Mouse (Mus musculus) heart, embryonic 12.5 days (tissue): Measurements from ENCODE around the gene Gm20388. TPM values are rescaled to one million over a fixed set of nuclear protein-coding genes. Genes with fewer than 3 reads are reported as not detected.
A peak's percentile ranks its signal among the peaks of the same experiment; 100 is the strongest.

Experiments
- ATAC-seq: fragments of 200-750 bp; cut with Nextera tagmentation; 2 replicates; pipeline ENCODE4 v1.8.0; 2017; ENCODE audit warnings: moderate TSS enrichment, moderate library complexity; ENCODE audit not compliant: insufficient number of reproducible peaks, low FRiP score
- H3K27ac ChIP-seq: fragments of 300-500 bp; sonication (generic); 2 replicates; pipeline ENCODE4 v1.5.1; 2016; ENCODE audit warnings: mild to moderate bottlenecking, moderate library complexity; ENCODE audit not compliant: poor library complexity, severe bottlenecking
- H3K27me3 ChIP-seq: fragments of 300-500 bp; sonication (generic); replicated peaks from 2 replicates; pipeline ENCODE4 v1.6.1; 2016; ENCODE audit warnings: mild to moderate bottlenecking, moderate library complexity
- H3K36me3 ChIP-seq: fragments of 300-500 bp; sonication (generic); 2 replicates; pipeline ENCODE4 v1.6.1; 2016; ENCODE audit warnings: mild to moderate bottlenecking, moderate library complexity
- H3K4me1 ChIP-seq: fragments of 300-500 bp; sonication (generic); replicated peaks from 2 replicates; pipeline ENCODE4 v1.6.1; 2016; ENCODE audit warnings: mild to moderate bottlenecking
- H3K4me2 ChIP-seq: fragments of 300-500 bp; sonication (generic); 2 replicates; pipeline ENCODE4 v1.6.1; 2016; ENCODE audit warnings: mild to moderate bottlenecking, moderate library complexity
- H3K4me3 ChIP-seq: fragments of 300-500 bp; sonication (generic); 2 replicates; pipeline ENCODE4 v1.5.1; 2016; ENCODE audit warnings: mild to moderate bottlenecking
- H3K9ac ChIP-seq: fragments of 300-500 bp; sonication (generic); 2 replicates; pipeline ENCODE4 v1.6.1; 2016; ENCODE audit warnings: mild to moderate bottlenecking, moderate library complexity
- H3K9me3 ChIP-seq: fragments of 300-500 bp; sonication (generic); replicated peaks from 2 replicates; pipeline ENCODE4 v1.6.1; 2016; ENCODE audit warnings: mild to moderate bottlenecking, moderate library complexity
- WGBS: fragments of 180-500 bp; shearing (Covaris S2); methylation state at CpG from one replicate; pipeline ENCODE4 v1.1.7; 2016; 5-methylcytosine and 5-hydroxymethylcytosine counted together
- polyA plus RNA-seq: library from polyadenylated mRNA; unstranded; fragments of >200 nt; fragmentation: Nextera tagmentation; extraction: Ambion mirVana; gene quantifications from 2 replicates; pipeline ENCODE4 v1.2.1, GENCODE M21; 2016

Gene Gm20388
- polyA plus RNA-seq, 1 experiment from 2014 or later, result not detected

DNA sequence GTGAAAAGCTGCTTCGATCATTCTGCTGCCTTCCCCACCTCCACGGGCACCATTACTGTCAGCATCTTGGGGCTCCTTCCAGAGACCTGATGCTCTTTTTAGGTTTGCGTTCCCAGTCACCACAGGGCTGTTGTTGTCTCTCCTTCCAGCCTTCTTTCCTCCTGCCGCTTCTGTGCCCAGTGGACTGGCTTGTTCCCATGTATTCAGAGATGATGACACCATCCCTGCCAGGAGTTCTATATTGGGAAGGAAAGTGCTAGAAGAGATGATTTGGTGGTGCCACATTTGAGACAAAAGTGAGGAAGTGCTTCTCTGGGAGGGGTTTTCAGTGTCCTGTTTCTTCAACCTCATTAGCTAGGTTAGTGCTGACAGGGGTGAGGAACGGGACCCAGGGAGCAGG lies 208.2 kb downstream of the Gm20388 start:
- Histone ChIP-seq H3K4me2 (no peak overlapping the region), H3K9ac (no peak overlapping the region), H3K27me3 (peaks cover 15% of the 10 kb centered on the region; the same call in 1 of the 2 replicates), H3K36me3 (no peaks in the 10 kb centered on the region), H3K9me3 (peaks cover 3% of the 10 kb centered on the region; the same call in 1 of the 2 replicates), H3K4me1 (peaks cover 72% of the 10 kb centered on the region), H3K4me3 (no peak overlapping the region), H3K27ac (peak overlapping the region; percentile 94; the same call in 1 of the 2 replicates)
- no peak for ATAC-seq
- WGBS, result 77% methylated on average over 5 of the region's 5 CpGs

DNA sequence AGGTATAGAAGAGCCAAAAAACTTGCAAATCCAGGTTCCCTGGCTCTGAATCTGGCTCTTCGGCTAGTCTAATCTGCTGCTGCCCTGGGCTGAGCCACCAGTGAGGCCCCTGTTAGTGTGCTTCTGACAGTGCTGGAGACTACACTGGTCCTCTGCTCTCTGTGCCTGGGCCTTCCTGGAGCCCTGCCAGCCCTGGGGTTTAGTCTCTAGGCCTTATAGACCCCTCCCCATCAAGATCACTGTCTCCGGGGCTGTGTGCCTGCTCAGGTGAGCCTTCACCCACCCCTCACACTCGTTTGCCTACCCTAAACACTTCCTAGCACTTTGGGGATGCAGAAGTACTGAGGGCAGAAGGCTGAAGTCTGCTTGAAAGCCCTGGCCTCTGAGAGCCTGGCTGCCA lies 208.8 kb downstream of the Gm20388 start:
- WGBS, result 41% methylated on average over 3 of the region's 3 CpGs
- H3K4me2 ChIP-seq, result peak overlapping the region; percentile 31
- H3K9ac ChIP-seq, result peak overlapping the region; percentile 15; the same call in 1 of the 2 replicates
- peak overlapping the region; percentile 94 for H3K27ac ChIP-seq
- no peak overlapping the region for H3K4me3 ChIP-seq
- H3K27me3 ChIP-seq, result peaks cover 15% of the 10 kb centered on the region; the same call in 1 of the 2 replicates
- H3K9me3 ChIP-seq, result peaks cover 3% of the 10 kb centered on the region; the same call in 1 of the 2 replicates
- no peak for ATAC-seq
- peaks cover 78% of the 10 kb centered on the region for H3K4me1 ChIP-seq
- no peaks in the 10 kb centered on the region for H3K36me3 ChIP-seq

DNA sequence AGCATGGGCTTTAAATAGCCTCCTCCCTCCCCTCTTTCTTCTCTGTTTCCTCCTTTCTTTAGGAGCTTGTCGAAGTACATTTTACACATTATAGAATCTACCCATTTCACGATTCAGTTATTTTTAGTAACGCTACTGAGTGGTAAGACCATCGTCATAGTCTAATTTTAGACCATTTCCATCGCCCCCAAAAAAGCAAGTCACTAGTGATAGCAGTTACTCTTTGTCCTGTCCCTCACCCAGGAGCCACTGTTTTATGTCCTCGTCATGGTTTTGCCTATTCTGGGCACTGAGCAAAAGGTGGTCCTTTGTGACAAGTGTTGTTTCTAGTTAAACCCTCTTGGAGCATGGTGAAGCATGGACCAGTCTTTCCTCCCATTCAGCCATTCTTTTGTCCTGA lies 209.3 kb downstream of the Gm20388 start:
- H3K4me1 ChIP-seq, result peaks cover 83% of the 10 kb centered on the region
- H3K9ac ChIP-seq, result peak overlapping the region; percentile 21
- peak overlapping the region; percentile 31 for H3K4me2 ChIP-seq
- H3K36me3 ChIP-seq, result no peaks in the 10 kb centered on the region
- H3K27me3 ChIP-seq, result peaks cover 12% of the 10 kb centered on the region; the same call in 1 of the 2 replicates
- H3K27ac ChIP-seq, result peak overlapping the region; percentile 94
- H3K4me3 ChIP-seq, result no peak overlapping the region
- 21% methylated on average over 6 of the region's 6 CpGs for WGBS
- peaks cover 3% of the 10 kb centered on the region; the same call in 1 of the 2 replicates for H3K9me3 ChIP-seq
- no peak; the same call in 1 of the 2 replicates for ATAC-seq

DNA sequence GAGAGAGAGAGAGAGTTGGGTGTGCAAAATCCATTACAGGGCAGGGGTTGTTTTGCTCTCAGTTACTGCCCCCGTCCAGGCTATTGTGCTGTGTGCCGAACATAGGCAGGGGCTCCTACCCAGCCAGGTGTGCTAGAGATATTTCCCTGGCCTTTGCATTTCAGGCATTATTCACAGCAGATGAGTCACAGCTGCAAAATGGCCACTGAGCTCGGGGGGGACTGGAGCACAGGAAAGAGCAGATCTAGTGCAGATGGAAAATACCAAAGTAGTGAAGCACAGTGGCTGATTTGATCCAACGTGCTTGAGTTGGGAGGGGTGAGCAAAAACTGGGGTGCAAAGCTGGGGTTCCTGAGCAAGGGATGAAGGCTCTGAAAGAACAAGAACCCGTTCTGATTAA lies 210.3 kb downstream of the Gm20388 start:
- peaks cover 88% of the 10 kb centered on the region for H3K4me1 ChIP-seq
- 41% methylated on average over 5 of the region's 5 CpGs for WGBS
- H3K27ac ChIP-seq, result peak overlapping the region; percentile 94
- peak overlapping the region; percentile 31 for H3K4me2 ChIP-seq
- H3K9me3 ChIP-seq, result peaks cover 1% of the 10 kb centered on the region; the same call in 1 of the 2 replicates
- 0 out of 2 replicates have a peak overlapping the region, but pooled peaks have one; percentile 21 for H3K9ac ChIP-seq
- peaks cover 2% of the 10 kb centered on the region; the same call in 1 of the 2 replicates for H3K27me3 ChIP-seq
- ATAC-seq, result no peak
- no peaks in the 10 kb centered on the region for H3K36me3 ChIP-seq
- no peak overlapping the region for H3K4me3 ChIP-seq

DNA sequence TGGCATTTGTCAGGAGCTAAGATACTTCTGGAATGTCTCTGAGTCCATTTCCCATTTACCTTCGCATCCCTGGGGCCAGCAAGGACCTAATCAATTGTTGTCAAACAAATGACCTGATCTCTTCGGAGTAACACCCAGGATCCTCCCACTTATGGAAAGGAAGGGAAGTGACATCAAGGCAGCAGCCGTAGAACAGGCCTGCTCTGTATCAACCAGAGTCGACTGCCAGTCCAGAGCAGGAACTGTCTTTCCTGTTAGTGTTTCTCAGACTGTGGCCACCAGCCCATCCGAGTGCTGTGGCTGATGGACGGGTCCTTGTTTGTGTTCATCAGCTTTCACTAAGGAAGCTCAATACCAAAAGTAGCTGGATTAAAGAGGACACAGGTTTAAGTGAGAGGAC lies 213.6 kb downstream of the Gm20388 start:
- H3K4me1 ChIP-seq, result peaks cover 84% of the 10 kb centered on the region
- 0 out of 2 replicates have a peak, but pooled peaks have one; percentile 37 for ATAC-seq
- no peaks in the 10 kb centered on the region for H3K9me3 ChIP-seq
- peaks cover 5% of the 10 kb centered on the region; the same call in 1 of the 2 replicates for H3K36me3 ChIP-seq
- H3K27me3 ChIP-seq, result no peaks in the 10 kb centered on the region
- H3K4me3 ChIP-seq, result no peak overlapping the region
- WGBS, result 20% methylated on average over 6 of the region's 6 CpGs
- H3K27ac ChIP-seq, result peak overlapping the region; percentile 57
- H3K4me2 ChIP-seq, result no peak overlapping the region
- H3K9ac ChIP-seq, result no peak overlapping the region

DNA sequence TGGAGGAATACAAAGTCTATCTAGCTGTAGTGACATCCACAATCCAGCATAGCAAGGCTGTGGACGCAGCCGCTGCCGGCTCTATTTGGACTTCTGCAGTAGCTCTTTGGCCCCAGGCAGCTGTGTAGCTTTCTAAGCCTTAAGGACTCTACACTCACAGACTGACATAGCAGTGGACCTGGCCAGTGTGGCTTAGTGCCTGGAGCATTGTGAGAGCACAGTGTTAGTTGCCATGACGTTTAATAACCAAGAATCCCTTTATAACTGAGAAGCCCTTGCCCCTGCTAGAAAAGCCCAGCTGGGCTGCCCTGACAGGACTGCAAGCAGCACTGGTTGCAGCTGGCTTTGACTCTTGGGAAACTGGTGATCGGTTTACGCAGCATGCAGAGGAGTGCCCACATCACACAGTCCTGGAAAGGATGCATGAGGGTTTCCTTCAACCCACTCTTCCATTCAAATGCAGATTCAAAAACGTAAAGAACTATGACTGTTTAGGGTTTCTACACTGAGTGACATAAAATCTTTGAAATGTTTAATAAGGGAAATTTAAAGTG lies 214.3 kb downstream of the Gm20388 start:
- Histone ChIP-seq H3K4me1 (peaks cover 84% of the 10 kb centered on the region), H3K4me2 (no peak overlapping the region), H3K27me3 (no peaks in the 10 kb centered on the region), H3K9ac (no peak overlapping the region), H3K9me3 (no peaks in the 10 kb centered on the region), H3K36me3 (peaks cover 5% of the 10 kb centered on the region; the same call in 1 of the 2 replicates), H3K27ac (peak overlapping the region; percentile 57), H3K4me3 (no peak overlapping the region)
- ATAC-seq, result no peak
- WGBS, result 71% methylated on average over 7 of the region's 7 CpGs

DNA sequence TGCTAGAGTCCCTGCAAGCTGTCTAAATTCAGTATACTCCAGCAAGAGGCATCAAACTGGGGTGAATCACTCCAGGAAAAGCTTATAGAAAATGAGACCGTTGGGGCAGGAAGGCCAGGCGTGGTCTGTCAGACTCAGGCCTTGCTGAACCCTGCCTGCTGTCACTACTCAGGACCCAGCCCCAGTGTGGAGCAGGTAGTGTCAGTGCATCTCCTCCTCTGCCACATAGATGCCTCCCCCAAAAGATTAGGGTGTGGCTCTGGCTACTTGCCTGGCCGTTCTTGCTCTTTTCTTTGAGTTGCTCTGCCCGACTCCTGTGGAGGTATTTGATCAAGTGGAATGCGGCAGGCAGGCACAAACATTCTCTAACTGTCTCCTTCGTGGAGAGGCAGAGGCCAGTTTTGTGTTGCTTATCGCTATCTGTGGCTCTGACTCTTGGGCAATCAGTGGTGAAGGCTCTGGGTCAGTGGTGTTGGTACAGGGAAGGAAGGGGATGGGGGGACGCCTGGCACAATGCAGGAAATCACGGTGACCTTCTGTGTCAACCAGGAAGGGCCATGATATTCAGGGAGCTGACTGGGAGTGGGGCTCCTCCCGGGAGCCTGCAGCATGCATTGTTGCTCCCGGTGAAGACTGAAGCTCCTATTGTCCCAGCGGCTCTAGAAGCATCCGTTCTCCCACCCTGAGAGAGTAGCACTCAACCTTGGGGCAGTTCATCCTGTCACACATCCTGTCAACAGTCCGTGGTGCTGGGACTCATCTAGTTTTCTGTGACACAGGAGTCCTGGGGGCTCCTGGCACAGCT lies 215.9 kb downstream of the Gm20388 start:
- peak overlapping the region; percentile 79 for H3K27ac ChIP-seq
- WGBS, result 11% methylated on average over 14 of the region's 14 CpGs
- no peaks in the 10 kb centered on the region for H3K9me3 ChIP-seq
- no peaks in the 10 kb centered on the region for H3K27me3 ChIP-seq
- peaks cover 5% of the 10 kb centered on the region; the same call in 1 of the 2 replicates for H3K36me3 ChIP-seq
- H3K4me3 ChIP-seq, result no peak overlapping the region
- ATAC-seq, result peak; percentile 47
- peaks cover 78% of the 10 kb centered on the region for H3K4me1 ChIP-seq
- H3K9ac ChIP-seq, result peak overlapping the region; percentile 35; the same call in 1 of the 2 replicates
- H3K4me2 ChIP-seq, result peak overlapping the region; percentile 43

DNA sequence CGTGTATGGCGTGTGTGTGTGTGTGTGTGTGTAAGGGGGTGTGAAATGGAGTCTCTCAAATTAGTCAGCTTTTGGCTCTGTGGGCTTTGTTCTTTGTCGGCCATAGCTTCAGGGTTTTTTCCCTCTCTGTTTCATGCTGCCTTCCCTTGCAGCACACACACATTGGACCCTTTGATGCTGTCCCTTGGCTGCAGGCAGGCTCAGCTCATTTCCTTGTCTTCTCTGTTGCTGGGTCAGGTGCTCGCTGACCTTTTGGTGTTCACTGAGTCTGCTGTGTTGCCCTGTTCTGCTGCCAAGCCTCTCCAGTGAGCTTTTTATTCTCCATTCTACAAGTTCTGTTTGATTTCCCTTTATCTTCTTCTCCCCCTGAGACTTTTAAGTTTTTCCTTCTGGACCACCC lies 218.9 kb downstream of the Gm20388 start:
- H3K9ac ChIP-seq, result 0 out of 2 replicates have a peak overlapping the region, but pooled peaks have one; percentile 22
- no peak overlapping the region for H3K4me3 ChIP-seq
- WGBS, result 75% methylated on average over 4 of the region's 4 CpGs
- no peaks in the 10 kb centered on the region for H3K27me3 ChIP-seq
- no peak for ATAC-seq
- H3K9me3 ChIP-seq, result no peaks in the 10 kb centered on the region
- H3K4me2 ChIP-seq, result no peak overlapping the region
- peak overlapping the region; percentile 18; the same call in 1 of the 2 replicates for H3K27ac ChIP-seq
- H3K36me3 ChIP-seq, result peaks cover 7% of the 10 kb centered on the region; the same call in 1 of the 2 replicates
- H3K4me1 ChIP-seq, result peaks cover 54% of the 10 kb centered on the region

DNA sequence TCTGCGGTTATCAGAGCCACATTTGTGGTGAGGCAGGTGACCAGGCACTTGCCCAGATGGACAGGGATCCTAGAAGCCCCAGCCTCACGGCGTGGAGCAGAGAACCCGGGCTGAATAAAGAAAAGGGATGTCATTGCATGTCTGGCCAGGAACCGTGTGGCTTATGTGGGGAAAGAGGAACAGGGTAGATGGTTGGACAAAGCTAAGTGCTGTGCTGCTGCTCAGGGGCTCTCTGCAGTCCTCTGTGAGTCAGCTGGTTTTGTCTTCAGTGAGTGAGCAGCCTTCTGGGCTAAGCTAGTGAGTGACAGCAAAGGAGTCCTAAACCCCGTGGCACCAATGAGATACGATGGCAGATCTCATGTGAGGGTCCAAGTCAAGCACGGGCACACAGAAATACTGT lies 220.5 kb downstream of the Gm20388 start:
- H3K9ac ChIP-seq, result no peak overlapping the region
- ATAC-seq, result no peak
- H3K4me1 ChIP-seq, result peaks cover 39% of the 10 kb centered on the region
- H3K9me3 ChIP-seq, result no peaks in the 10 kb centered on the region
- no peak overlapping the region for H3K4me3 ChIP-seq
- H3K36me3 ChIP-seq, result peaks cover 7% of the 10 kb centered on the region; the same call in 1 of the 2 replicates
- H3K4me2 ChIP-seq, result no peak overlapping the region
- no peak overlapping the region for H3K27ac ChIP-seq
- 76% methylated on average over 8 of the region's 8 CpGs for WGBS
- no peaks in the 10 kb centered on the region for H3K27me3 ChIP-seq

DNA sequence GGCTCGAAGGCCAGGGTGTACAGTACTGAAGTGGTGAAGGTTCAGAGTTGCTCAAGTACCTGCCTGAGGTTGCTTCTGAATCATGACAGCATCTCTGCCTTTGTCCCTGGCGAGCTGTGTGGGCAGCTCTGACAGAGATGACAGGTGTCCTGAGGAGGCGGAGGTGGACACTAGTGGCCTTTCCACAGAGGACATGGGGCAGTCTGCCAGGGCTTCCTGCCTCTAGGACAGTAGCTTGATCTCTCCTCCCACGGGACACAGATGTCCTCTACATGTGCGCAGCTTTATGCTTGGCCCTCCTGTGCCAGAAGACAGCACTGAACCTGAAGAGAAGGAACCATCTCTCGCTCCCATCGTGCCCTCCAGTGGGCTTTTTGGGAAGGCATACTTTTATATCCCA lies 222.5 kb downstream of the Gm20388 start:
- H3K9ac ChIP-seq, result no peak overlapping the region
- no peaks in the 10 kb centered on the region for H3K27me3 ChIP-seq
- WGBS, result 76% methylated on average over 7 of the region's 7 CpGs
- H3K27ac ChIP-seq, result no peak overlapping the region
- no peaks in the 10 kb centered on the region for H3K9me3 ChIP-seq
- H3K4me2 ChIP-seq, result no peak overlapping the region
- H3K4me3 ChIP-seq, result no peak overlapping the region
- peaks cover 29% of the 10 kb centered on the region for H3K4me1 ChIP-seq
- ATAC-seq, result no peak
- peaks cover 7% of the 10 kb centered on the region; the same call in 1 of the 2 replicates for H3K36me3 ChIP-seq

DNA sequence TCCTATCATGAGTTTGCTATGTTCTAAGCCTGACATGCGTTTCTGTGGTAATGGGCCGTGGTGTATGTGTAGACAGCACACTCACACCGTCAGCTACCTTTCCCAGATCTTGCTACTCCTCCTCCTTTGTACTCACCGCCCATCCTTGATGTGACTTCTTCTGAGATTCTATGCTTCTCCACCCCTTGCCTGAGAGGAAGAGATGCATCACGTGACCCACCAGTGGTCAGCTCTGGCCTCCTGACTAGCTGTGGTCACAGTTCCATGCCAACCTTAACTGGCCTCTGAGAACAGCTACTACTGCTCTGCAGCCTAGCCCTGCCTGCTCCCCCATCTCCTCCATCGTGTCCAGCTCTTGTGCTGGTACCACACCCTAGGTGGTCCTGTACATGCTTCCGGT lies 225.0 kb downstream of the Gm20388 start:
- no peak for ATAC-seq
- 88% methylated on average over 7 of the region's 7 CpGs for WGBS
- Histone ChIP-seq H3K4me1 (peaks cover 31% of the 10 kb centered on the region), H3K4me3 (no peak overlapping the region), H3K27me3 (no peaks in the 10 kb centered on the region), H3K9me3 (no peaks in the 10 kb centered on the region), H3K9ac (no peak overlapping the region), H3K36me3 (0 out of 2 replicates have a peak, but pooled peaks cover 2% of the 10 kb centered on the region), H3K27ac (no peak overlapping the region), H3K4me2 (no peak overlapping the region)
